Mouse (Mus musculus): ENCODE data around the gene Lpcat4. TPM values are rescaled to one million over a fixed set of nuclear protein-coding genes. Genes with fewer than 3 reads are reported as not detected.

The Lpcat4 gene
- polyA plus RNA-seq, 1 experiment = 28.0 TPM

DNA sequence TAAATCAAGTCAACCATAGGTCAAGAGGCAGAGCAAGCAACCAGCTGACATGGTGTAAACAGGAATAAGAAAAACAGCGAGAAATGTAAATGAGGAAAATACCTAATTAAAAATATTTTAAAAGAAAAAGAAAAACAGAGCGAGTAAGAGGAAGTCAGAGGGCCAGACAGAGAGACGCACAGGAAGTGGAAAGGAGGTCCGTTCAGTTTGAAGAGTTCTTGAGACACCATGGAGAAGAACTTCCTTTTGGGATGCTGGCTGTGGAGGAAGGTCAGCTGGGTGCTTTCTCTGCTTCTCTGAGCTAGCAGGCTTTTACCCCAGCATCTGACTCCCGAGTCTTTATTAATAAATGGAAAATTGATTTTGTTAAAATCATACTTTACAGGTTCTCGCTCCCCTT lies 21.7 kb upstream of the Lpcat4 start:
- Histone ChIP-seq H3K4me3 (ENCODE audit: insufficient read depth, poor library complexity, severe bottlenecking) (no peak overlapping the region), H3K27me3 (ENCODE audit: control insufficient read depth, insufficient read depth, insufficient read length) (no peaks in the 10 kb centered on the region), H3K79me2 (ENCODE audit: control insufficient read depth, insufficient read depth) (no peaks in the 10 kb centered on the region), H3K36me3 (ENCODE audit: control insufficient read depth, insufficient read depth) (no peaks in the 10 kb centered on the region), H3K79me3 (ENCODE audit: low read depth) (no peaks in the 10 kb centered on the region), H3ac (ENCODE audit: control insufficient read depth, insufficient read length, low read depth) (no peak overlapping the region)
- no peak for TF ChIP-seq CTCF (IDR thresholded peaks at IDR 0.05; ENCODE audit: control insufficient read depth, insufficient read depth, insufficient read length)

DNA sequence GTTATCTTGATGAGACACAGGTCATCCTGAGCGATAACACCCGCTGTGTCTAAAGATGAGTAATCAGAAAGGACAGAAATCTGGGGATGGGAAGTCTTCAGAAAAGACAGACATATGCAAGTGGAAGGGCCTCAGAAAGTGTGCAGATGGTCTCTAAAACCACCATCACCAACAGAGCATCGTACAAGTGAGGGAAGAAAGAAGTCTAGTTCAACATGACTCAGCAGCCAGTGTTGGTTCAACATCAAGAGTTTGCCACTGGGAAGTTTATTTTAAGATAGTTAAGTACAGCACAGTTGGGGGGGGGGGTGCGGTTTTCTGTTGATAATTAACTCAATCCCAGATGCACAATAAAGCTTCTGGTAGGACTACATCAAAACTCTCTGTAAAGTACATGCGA lies 18.4 kb upstream of the Lpcat4 start:
- H3ac ChIP-seq (ENCODE audit: control insufficient read depth, insufficient read length, low read depth) = no peak overlapping the region
- no peaks in the 10 kb centered on the region for H3K79me3 ChIP-seq (ENCODE audit: low read depth)
- no peak for TF ChIP-seq MYOD1 (IDR thresholded peaks at IDR 0.05; ENCODE audit: control insufficient read depth, insufficient read length, low read depth)
- no peak for TF ChIP-seq CEBPB (IDR thresholded peaks at IDR 0.05; ENCODE audit: low read depth)
- TF ChIP-seq USF1 (IDR thresholded peaks at IDR 0.05; ENCODE audit: low read depth) = no peak
- H3K4me3 ChIP-seq (ENCODE audit: insufficient read depth, poor library complexity, severe bottlenecking) = no peak overlapping the region
- no peaks in the 10 kb centered on the region for H3K36me3 ChIP-seq (ENCODE audit: control insufficient read depth, insufficient read depth)
- H3K27me3 ChIP-seq (ENCODE audit: control insufficient read depth, insufficient read depth, insufficient read length) = no peaks in the 10 kb centered on the region
- H3K79me2 ChIP-seq (ENCODE audit: control insufficient read depth, insufficient read depth) = no peaks in the 10 kb centered on the region

DNA sequence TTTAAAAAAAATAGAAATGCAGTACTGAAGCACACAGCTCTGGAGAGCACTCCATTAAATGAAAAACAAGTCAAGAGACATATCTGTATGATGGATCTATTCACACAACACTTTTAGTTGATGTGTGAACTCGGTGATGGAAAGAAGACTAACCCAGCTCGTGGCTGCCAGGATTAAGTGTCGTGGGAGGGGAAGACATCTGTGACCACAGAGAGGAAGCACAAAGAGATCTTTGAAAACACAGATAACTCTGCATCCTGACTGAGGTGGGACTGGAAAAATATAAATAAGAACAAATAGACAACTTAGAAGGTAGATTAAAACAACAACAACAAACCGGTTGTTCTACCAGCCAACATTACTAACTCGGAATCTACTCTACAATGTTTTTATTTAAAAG lies 16.7 kb upstream of the Lpcat4 start:
- Histone ChIP-seq H3K36me3 (ENCODE audit: control insufficient read depth, insufficient read depth) (no peaks in the 10 kb centered on the region), H3ac (ENCODE audit: control insufficient read depth, insufficient read length, low read depth) (no peak overlapping the region), H3K4me3 (ENCODE audit: insufficient read depth, poor library complexity, severe bottlenecking) (no peak overlapping the region), H3K79me2 (ENCODE audit: control insufficient read depth, insufficient read depth) (no peaks in the 10 kb centered on the region), H3K79me3 (ENCODE audit: low read depth) (no peaks in the 10 kb centered on the region), H3K27me3 (ENCODE audit: control insufficient read depth, insufficient read depth, insufficient read length) (no peaks in the 10 kb centered on the region)
- TF ChIP-seq MAX (IDR thresholded peaks at IDR 0.05) (no peak), MYOG (IDR thresholded peaks at IDR 0.05; ENCODE audit: control insufficient read depth, extremely low read depth, insufficient read length) (no peak), FOSL1 (IDR thresholded peaks at IDR 0.05; ENCODE audit: insufficient read depth, low read length, poor library complexity, severe bottlenecking) (no peak), USF1 (IDR thresholded peaks at IDR 0.05; ENCODE audit: low read depth) (no peak), MYOD1 (IDR thresholded peaks at IDR 0.05; ENCODE audit: control insufficient read depth, insufficient read length, low read depth) (no peak)

DNA sequence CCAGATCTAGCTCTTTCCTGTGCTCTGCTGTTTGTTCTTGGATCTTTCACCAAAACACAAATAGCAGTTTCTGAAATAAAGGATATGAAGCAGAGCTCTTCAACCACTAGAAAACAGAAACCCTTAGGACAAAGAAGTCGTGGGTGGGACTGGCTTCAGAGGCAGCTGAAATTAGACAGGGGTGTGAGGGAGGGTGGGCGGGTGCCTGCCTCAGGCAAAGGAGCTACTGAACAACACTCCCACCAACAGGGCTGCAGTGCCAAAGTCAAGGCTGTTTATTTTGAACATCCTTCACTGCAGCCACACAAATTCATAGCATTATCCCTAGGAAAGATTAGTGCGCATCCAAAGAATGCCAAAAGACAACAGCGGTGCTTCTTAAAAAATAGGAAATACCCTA lies 14.9 kb upstream of the Lpcat4 start:
- TF ChIP-seq MAX (IDR thresholded peaks at IDR 0.05) = no peak
- no peak for TF ChIP-seq FOSL1 (IDR thresholded peaks at IDR 0.05; ENCODE audit: insufficient read depth, low read length, poor library complexity, severe bottlenecking)
- no peak for TF ChIP-seq CTCF (IDR thresholded peaks at IDR 0.05; ENCODE audit: control insufficient read depth, insufficient read depth, insufficient read length)
- no peak for TF ChIP-seq CEBPB (IDR thresholded peaks at IDR 0.05; ENCODE audit: low read depth)
- TF ChIP-seq USF1 (IDR thresholded peaks at IDR 0.05; ENCODE audit: low read depth) = no peak
- TF ChIP-seq MYOD1 (IDR thresholded peaks at IDR 0.05; ENCODE audit: control insufficient read depth, insufficient read length, low read depth) = no peak
- no peak for TF ChIP-seq MYOG (IDR thresholded peaks at IDR 0.05; ENCODE audit: control insufficient read depth, extremely low read depth, insufficient read length)
- H3K79me3 ChIP-seq (ENCODE audit: low read depth) = no peaks in the 10 kb centered on the region
- no peak overlapping the region for H3ac ChIP-seq (ENCODE audit: control insufficient read depth, insufficient read length, low read depth)
- no peak overlapping the region for H3K4me3 ChIP-seq (ENCODE audit: insufficient read depth, poor library complexity, severe bottlenecking)
- H3K36me3 ChIP-seq (ENCODE audit: control insufficient read depth, insufficient read depth) = no peaks in the 10 kb centered on the region
- H3K27me3 ChIP-seq (ENCODE audit: control insufficient read depth, insufficient read depth, insufficient read length) = no peaks in the 10 kb centered on the region
- no peaks in the 10 kb centered on the region for H3K79me2 ChIP-seq (ENCODE audit: control insufficient read depth, insufficient read depth)

DNA sequence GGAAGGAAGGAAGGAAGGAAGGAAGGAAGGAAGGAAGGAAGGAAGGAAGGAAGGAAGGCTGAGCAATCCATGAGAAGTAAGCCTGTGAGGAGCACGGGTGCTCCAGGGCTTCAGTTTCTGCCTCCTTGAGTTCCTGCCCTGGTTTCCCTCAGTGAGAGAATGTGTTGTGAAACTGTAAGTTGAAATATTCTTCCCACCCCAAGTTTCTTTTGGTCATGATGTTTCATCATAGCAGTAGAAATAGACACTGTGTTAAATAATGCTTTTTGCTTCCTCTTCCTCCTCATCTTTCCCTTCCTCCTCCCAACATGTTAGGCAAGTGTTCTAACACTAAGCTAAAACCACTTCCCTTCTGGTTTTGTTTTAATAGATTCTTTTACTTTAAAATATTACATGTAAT lies 6.6 kb upstream of the Lpcat4 start:
- Histone ChIP-seq H3K4me3 (ENCODE audit: insufficient read depth, poor library complexity, severe bottlenecking) (no peak overlapping the region), H3K79me2 (ENCODE audit: control insufficient read depth, insufficient read depth) (no peaks in the 10 kb centered on the region), H3K36me3 (ENCODE audit: control insufficient read depth, insufficient read depth) (no peaks in the 10 kb centered on the region), H3ac (ENCODE audit: control insufficient read depth, insufficient read length, low read depth) (no peak overlapping the region), H3K27me3 (ENCODE audit: control insufficient read depth, insufficient read depth, insufficient read length) (no peaks in the 10 kb centered on the region), H3K79me3 (ENCODE audit: low read depth) (no peaks in the 10 kb centered on the region)
- TF ChIP-seq MAX (IDR thresholded peaks at IDR 0.05) (no peak), FOSL1 (IDR thresholded peaks at IDR 0.05; ENCODE audit: insufficient read depth, low read length, poor library complexity, severe bottlenecking) (no peak), MYOG (IDR thresholded peaks at IDR 0.05; ENCODE audit: control insufficient read depth, extremely low read depth, insufficient read length) (no peak), CTCF (IDR thresholded peaks at IDR 0.05; ENCODE audit: control insufficient read depth, insufficient read depth, insufficient read length) (no peak), MYOD1 (IDR thresholded peaks at IDR 0.05; ENCODE audit: control insufficient read depth, insufficient read length, low read depth) (no peak), USF1 (IDR thresholded peaks at IDR 0.05; ENCODE audit: low read depth) (no peak), CEBPB (IDR thresholded peaks at IDR 0.05; ENCODE audit: low read depth) (no peak)

DNA sequence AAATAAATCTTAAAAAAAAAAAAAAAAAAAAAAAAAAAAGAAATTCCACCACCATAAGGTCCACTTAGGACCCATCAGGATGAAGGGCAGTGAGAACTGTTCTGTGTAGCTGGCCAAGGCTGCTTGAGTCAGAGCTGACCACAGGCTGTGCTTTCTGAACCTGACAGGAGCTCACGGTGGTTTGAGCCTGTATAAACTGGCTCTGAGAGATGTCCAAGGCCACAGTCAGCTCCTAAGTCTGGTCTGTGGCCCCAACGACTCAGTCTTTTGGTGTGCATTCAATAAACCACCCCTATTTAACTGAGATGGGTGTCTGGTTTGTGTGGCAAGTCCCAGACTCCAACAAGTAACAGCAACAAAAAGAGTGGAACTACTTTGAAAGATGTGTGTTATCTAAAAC lies 2.6 kb upstream of the Lpcat4 start:
- Histone ChIP-seq H3ac (ENCODE audit: control insufficient read depth, insufficient read length, low read depth) (no peak overlapping the region), H3K4me3 (ENCODE audit: insufficient read depth, poor library complexity, severe bottlenecking) (no peak overlapping the region), H3K79me2 (ENCODE audit: control insufficient read depth, insufficient read depth) (peaks cover 20% of the 10 kb centered on the region), H3K79me3 (ENCODE audit: low read depth) (peaks cover 14% of the 10 kb centered on the region), H3K36me3 (ENCODE audit: control insufficient read depth, insufficient read depth) (no peaks in the 10 kb centered on the region), H3K27me3 (ENCODE audit: control insufficient read depth, insufficient read depth, insufficient read length) (no peaks in the 10 kb centered on the region)
- no peak for TF ChIP-seq CTCF (IDR thresholded peaks at IDR 0.05; ENCODE audit: control insufficient read depth, insufficient read depth, insufficient read length)
- TF ChIP-seq MAX (IDR thresholded peaks at IDR 0.05) = no peak
- TF ChIP-seq USF1 (IDR thresholded peaks at IDR 0.05; ENCODE audit: low read depth) = no peak
- no peak for TF ChIP-seq MYOD1 (IDR thresholded peaks at IDR 0.05; ENCODE audit: control insufficient read depth, insufficient read length, low read depth)
- TF ChIP-seq CEBPB (IDR thresholded peaks at IDR 0.05; ENCODE audit: low read depth) = no peak
- no peak for TF ChIP-seq MYOG (IDR thresholded peaks at IDR 0.05; ENCODE audit: control insufficient read depth, extremely low read depth, insufficient read length)
